Mouse (Mus musculus) CH12F3 (cell line): ENCODE results near the gene Dmbt1.
"Not testable (repeated sequence)": the region's sequence is repeated elsewhere in the genome, so short reads cannot be mapped to it uniquely, and the experiment has no call there.

Source experiments
- in situ Hi-C: fragments of 300-500 bp; cut with MboI; formaldehyde crosslinking; loops from 2 replicates; pipeline ENCODE4 v1.14.3; 2020; ENCODE audit warnings: low sequenced_read_pairs

The Dmbt1 gene

GRCm38 (mm10) chr7:131045258-131045835, 13.5 kb downstream of the Dmbt1 start:
- in situ Hi-C loops, result not testable (repeated sequence)

DNA sequence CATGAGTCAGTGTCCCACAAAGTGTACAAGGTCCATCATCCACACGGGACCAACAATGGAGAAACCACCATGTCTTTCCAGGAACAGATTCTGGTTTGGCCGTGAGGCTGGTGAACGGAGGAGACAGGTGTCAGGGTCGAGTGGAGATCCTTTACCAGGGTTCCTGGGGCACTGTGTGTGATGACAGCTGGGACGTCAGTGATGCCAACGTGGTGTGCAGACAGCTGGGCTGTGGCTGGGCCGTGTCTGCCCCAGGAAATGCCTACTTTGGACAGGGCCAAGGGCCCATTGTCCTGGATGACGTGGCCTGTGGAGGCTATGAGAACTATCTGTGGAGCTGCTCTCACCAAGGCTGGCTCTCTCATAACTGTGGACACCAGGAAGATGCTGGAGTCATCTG, 18.0 kb downstream of the Dmbt1 start:
- in situ Hi-C loops, result not testable (repeated sequence)

- in situ Hi-C loops, result no loop called here
Observed at GRCm38 (mm10) chr7:131054808-131055370, 23.0 kb downstream of the Dmbt1 start.

DNA sequence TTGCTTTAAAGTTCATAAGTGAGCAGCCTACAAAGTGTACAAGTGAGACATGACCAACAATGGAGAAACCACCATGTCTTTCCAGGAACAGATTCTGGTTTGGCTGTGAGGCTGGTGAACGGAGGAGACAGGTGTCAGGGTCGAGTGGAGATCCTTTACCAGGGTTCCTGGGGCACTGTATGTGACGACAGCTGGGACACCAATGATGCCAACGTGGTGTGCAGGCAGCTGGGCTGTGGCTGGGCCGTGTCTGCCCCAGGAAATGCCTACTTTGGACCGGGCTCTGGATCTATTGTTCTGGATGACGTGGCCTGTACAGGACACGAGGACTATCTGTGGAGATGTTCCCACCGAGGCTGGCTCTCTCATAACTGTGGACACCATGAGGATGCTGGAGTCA, 26.1 kb downstream of the Dmbt1 start:
- in situ Hi-C loops, result not testable (repeated sequence)

GRCm38 (mm10) chr7:131059808-131060207, 28.0 kb downstream of the Dmbt1 start:
- in situ Hi-C loops, result not testable (repeated sequence)

DNA sequence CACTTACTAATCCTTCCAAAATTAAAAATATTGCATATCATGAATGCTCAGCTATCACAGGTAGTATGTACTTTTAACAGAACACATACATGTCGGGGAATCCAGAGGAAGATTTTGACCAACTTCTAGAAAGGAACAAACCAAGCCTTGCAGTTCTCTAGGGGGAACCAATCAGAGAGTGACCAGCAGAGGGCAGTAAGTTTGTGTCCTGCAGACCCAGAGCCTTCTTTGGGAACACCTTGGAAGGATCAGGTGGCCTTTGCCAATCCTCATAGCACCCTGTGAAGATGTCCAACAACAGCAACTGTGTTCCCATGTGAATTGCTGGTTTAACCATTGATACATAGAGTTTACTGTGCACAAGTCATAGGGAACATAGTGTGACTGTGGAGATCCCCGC, 30.7 kb downstream of the Dmbt1 start:
- in situ Hi-C loops, result no loop called here

DNA sequence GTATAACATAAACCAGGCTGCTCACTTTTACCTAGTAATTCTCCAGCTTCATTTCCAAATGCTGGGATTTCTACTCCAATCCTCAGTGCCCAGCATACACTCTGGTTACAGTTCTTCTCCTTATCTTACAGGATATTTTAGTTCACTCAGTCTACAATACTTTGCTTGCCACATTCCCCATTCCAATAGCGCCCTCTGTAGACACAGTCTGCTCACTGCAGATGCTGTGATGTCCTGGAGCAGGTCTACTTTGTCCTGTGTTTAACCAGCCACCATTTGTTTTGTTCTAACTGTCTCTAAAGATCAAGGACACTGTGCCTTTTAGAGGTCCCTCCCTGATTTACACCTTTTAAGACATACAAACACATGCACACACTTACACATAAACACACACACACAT, 36.3 kb downstream of the Dmbt1 start:
- in situ Hi-C loops, result not testable (repeated sequence)

DNA sequence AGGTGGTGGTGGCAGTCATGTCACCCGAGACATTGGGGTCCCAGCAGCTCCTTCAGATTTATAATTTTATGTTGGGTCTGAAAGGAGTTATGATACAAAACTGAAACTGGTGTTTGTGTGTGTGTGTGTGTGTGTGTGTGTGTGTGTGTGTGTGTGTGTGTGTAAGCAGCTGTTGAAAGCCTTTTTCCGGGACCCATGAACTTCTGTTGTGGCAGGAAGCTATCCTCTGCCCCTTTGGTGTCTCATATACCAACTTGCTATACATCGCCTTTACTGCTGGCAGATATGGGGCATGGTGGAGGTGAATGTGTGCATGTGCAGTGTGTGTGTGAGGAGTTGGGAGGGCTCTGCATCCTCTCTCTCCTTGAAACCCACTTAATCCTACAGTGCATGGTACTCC, 41.6 kb downstream of the Dmbt1 start:
- in situ Hi-C loops, result not testable (repeated sequence)

GRCm38 (mm10) chr7:131074098-131074497, 42.2 kb downstream of the Dmbt1 start:
- in situ Hi-C loops, result not testable (repeated sequence)

DNA sequence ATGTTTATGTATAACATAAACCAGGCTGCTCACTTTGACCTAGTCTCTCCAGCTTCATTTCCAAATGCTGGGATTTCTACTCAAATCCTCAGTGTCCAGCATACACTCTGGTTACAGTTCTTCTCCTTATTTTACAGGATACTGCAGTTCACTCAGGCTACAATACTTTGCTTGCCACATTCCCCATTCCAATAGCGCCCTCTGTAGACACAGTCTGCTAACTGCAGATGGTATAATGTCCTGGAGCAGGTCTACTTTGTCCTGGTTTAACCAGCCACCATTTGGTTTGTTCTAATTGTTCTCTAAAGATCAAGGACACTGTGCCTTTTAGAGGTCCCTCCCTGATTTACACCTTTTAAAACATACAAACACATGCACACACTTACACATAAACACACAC, 44.1 kb downstream of the Dmbt1 start:
- in situ Hi-C loops, result no loop called here

- in situ Hi-C loops, result not testable (repeated sequence)
Observed at GRCm38 (mm10) chr7:131082403-131082802, 50.5 kb downstream of the Dmbt1 start.

DNA sequence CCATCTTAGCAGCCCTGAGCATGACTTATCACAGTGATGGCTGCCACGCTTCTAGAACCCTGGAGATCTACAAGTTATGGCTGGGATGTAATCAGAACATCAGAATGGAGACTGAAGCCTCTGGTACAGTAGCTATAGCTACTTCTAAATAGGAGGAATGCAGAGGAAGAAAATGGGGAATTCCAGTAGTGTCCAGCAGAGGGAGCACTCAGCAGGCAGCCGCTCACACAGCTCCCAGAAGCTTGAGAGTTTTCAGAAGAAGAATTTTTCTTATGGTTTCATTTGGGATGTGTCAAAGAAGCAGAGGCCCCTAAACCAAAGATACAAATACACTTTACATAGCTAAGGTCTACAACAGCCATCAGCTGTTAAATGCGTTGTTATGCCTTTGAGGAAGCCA, 80.6 kb downstream of the Dmbt1 start:
- in situ Hi-C loops, result no loop called here

DNA sequence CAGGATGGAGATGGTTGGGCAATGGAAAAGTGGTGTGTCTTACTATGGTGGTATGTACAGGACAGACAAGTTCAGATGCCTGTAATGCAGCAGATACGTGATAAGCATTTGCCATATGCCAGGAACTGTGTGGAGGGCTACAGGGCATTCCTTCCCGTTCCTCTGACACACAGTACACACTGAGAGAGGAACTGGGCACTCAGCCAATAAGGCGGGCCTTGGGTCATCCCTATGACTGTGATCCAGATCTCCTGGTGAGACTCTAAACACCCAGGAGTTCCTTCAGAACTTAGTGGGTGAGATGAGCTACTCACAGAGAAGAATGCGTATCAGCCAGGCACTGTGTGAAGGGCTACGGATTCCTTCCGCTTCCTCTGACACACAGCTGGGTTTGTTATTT, 81.8 kb downstream of the Dmbt1 start:
- in situ Hi-C loops, result no loop called here

GRCm38 (mm10) chr7:131114434-131114833, 82.6 kb downstream of the Dmbt1 start:
- in situ Hi-C loops, result no loop called here

DNA sequence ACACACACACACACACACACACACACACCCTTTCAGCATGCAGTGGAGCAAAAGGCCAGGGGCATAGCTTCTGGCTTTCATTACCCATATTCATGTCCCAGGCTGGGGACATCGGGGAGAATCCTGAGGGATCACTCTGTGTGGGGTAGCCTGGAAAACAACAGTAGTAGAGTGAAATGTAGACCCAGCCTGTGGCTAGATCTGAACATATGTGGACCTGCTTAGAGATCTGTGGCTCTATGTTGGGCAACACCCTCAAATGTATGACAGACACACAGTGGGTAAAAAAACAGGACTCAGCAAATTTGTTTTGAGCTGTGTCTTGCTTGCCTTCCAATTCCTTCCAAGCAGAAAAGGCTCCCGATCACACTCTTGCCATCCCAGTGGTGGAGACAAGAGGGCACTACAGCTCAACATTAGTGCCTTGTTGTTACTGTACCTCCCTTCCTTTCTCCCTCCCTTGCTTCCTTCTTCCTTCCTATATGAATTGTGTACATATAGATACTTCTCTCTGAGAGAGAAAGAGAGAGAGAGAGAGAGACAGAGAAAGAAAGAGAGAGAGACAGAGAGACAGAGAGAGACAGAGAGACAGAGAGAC, 90.5 kb downstream of the Dmbt1 start:
- in situ Hi-C loops, result no loop called here

DNA sequence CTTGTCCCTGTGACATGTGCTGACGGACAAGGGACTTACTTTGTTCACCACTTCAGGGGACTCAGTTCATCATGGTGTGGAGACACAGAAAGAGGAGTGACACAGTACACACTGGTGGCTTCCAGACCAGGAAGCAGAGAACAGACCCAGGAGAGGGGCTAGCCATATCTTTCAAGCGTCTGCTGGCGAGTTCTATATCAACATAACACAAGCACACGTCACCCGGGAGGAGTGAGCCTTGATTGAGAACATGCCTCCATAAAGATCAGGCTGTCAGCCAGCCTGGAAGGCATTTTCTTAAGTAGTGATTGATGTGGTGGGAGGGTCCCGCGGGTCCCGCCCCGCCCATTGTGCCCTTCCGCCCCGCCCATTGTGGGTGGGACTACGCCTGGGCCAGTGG, 98.2 kb downstream of the Dmbt1 start:
- in situ Hi-C loops, result no loop called here

DNA sequence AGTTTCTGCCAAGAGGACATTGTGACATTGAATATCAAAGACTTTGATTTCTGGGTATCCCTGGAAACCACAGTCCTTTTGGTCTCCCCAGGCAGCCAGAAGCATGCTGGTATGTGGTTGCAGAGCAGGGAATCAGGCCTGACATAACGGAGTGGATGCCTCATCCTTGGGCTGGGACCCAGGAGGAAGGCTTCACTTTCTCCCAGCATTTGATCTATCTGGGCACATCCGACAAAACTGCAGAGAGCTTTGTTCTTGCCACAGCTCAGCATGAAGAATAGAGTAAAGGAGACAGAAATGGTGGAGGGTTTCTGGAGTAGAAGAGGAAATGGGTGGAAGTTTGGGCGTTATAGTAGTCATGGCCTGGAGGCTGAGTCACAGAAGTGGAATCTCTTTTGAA, 101.3 kb downstream of the Dmbt1 start:
- in situ Hi-C loops, result no loop called here

GRCm38 (mm10) chr7:131146214-131146613, 114.4 kb downstream of the Dmbt1 start, which contains the start of gene 4933402N03Rik:
4933402N03Rik (minus strand) TSS chr7:131146314.
- in situ Hi-C loops, result no loop called here

DNA sequence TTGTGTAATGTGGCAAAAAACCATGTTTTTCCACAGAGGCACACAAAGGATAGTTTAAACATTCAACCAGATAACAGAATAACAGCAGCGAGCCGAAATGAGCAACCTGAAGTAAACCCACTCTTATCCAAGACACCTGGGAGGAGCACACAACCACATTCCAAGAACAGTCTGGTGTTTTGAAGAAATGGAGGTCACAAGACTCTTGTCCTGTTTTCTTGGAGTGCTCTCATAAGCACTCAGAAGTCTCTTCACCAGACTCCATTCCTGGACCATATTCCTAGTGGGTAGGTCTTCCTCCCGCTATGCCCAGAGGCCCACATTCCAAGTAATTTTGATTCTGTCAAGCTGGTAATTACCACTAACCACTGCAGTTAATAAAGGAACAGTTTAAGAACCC, 118.3 kb downstream of the Dmbt1 start:
- in situ Hi-C loops, result no loop called here

DNA sequence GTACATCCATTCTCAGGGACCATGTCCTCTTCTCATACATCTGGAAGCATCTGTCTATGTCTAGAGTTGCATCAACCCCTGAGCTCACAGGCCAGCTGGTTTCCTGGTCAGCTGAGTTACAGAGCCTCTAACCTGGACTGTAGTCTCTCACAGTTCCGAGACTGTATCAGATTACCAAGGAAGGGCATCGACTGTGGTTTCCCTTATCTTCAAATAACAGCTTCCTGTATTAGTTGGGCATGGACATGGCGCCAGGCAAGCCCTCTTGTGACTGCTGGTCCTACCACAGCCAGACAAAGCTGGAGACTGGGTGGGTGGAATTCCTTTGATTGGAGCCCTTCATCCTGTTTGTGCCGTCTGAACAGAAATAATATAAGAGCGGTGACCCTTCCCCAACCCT, 121.2 kb downstream of the Dmbt1 start:
- in situ Hi-C loops, result no loop called here

DNA sequence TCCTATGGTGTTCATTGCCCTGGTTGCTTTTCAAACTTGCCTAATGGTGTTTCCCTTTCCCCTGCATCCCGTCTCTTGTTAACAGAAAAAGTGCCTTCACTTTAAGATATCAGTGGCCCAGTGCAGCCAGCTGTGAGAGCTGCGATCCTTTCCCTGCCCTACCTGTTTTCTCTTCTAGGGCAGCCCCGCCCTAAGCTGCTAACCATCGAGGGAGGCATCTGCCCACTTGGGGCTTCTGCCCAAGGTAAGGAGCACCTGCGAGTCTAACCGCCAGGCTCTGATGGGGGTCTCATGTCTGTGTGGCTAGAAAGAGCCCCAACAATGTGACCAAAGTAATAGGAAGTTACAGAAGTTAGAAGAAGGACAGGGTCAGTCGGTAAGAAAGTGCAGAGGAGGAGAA, 130.4 kb downstream of the Dmbt1 start:
- in situ Hi-C loops, result no loop called here

DNA sequence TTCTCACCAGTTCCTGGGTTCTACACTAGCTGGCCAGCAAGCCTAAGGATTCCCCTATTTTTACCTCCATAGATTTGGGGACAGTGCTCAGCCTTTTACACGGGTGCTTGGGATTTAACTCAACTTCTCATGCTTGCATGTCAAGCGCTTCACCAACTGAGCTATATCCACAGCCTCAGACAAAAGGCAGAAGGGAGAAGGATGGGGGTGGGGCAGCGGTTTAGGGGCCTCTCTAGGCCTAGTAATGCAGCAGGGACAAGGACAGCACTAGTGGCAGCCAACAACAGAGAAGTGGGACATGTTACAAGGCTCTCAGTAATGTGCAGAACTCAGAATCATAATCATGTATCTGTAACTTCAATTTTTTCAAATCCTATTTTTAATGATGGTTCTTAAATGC, 135.9 kb downstream of the Dmbt1 start:
- in situ Hi-C loops, result no loop called here

DNA sequence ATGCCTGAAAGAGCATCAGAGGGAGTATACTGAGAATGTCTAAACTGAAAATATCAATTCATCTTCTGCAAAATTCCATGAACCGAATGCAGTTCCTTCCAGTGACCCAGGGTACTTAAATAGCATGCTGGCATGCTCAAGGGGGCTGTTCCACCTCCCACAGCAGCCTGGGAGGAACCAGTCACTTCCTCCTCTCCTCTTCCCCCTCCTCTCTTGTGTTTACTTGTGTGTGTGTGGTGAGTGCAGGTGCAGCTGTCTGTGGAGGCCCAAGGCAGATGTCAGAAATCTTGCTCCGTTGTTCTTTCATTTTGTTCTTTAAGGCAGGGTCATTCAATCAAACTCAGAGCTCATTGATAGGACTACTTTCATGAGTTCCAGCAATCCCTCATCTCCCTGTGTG, 137.2 kb downstream of the Dmbt1 start:
- in situ Hi-C loops, result no loop called here
